Mouse (Mus musculus) forebrain, embryonic 14.5 days (tissue): ENCODE measurements around the gene Tango2. TPM values are rescaled to one million over a fixed set of nuclear protein-coding genes. Genes with fewer than 3 reads are reported as not detected.

Experiments
- ATAC-seq: fragments of 200-750 bp; cut with Nextera tagmentation; 2 replicates; pipeline ENCODE4 v1.8.0; 2017; ENCODE audit warnings: mild to moderate bottlenecking, moderate library complexity
- DNase-seq: peaks from one replicate; pipeline ENCODE4 v3.0.0-alpha.2; 2015; ENCODE audit warnings: low spot score
- H3K27ac ChIP-seq: fragments of 300-500 bp; sonication (generic); 2 replicates; pipeline ENCODE4 v1.5.1; 2014; ENCODE audit warnings: low read depth, mild to moderate bottlenecking, control low read depth, low read length, moderate library complexity
- H3K27me3 ChIP-seq: fragments of 300-500 bp; sonication (generic); replicated peaks from 2 replicates; pipeline ENCODE4 v1.6.1; 2014; ENCODE audit warnings: low read length, control low read depth, mixed read lengths; ENCODE audit not compliant: control insufficient read depth, insufficient read depth
- H3K36me3 ChIP-seq: fragments of 300-500 bp; sonication (generic); 2 replicates; pipeline ENCODE4 v1.6.1; 2014; ENCODE audit warnings: low read length, control low read depth; ENCODE audit not compliant: control insufficient read depth, insufficient read depth
- H3K4me1 ChIP-seq: fragments of 300-500 bp; sonication (generic); 2 replicates; pipeline ENCODE4 v1.6.1; 2014; ENCODE audit warnings: antibody characterized with exemption, low read length, control low read depth; ENCODE audit not compliant: control insufficient read depth, insufficient read depth
- H3K4me2 ChIP-seq: fragments of 300-500 bp; sonication (generic); 2 replicates; pipeline ENCODE4 v1.6.1; 2014; ENCODE audit warnings: mild to moderate bottlenecking, control low read depth, low read length
- H3K4me3 ChIP-seq: fragments of 300-500 bp; sonication (generic); 2 replicates; pipeline ENCODE4 v1.5.1; 2014; ENCODE audit warnings: low read depth, low read length, control low read depth
- H3K9ac ChIP-seq: fragments of 300-500 bp; sonication (generic); 2 replicates; pipeline ENCODE4 v1.6.1; 2014; ENCODE audit warnings: mild to moderate bottlenecking, low read length, control low read depth, moderate library complexity
- H3K9me3 ChIP-seq: fragments of 300-500 bp; sonication (generic); replicated peaks from 2 replicates; pipeline ENCODE4 v1.6.1; 2016; ENCODE audit warnings: low read length, control low read depth, mixed read lengths; ENCODE audit not compliant: control insufficient read depth
- WGBS: fragments of 180-500 bp; shearing (Covaris S2); extraction: QIAGEN DNeasy Blood & Tissue Kit; methylation state at CpG from one replicate; pipeline ENCODE4 v1.1.7; 2014; 5-methylcytosine and 5-hydroxymethylcytosine counted together
- polyA plus RNA-seq: library from polyadenylated mRNA; unstranded; fragments of >200 nt; fragmentation: Nextera tagmentation; extraction: Ambion mirVana; gene quantifications from 2 replicates; pipeline ENCODE4 v1.2.1, GENCODE M21; 2014

Tango2 gene
- polyA plus RNA-seq, 1 experiment from 2014 or later: 78.7 TPM

DNA sequence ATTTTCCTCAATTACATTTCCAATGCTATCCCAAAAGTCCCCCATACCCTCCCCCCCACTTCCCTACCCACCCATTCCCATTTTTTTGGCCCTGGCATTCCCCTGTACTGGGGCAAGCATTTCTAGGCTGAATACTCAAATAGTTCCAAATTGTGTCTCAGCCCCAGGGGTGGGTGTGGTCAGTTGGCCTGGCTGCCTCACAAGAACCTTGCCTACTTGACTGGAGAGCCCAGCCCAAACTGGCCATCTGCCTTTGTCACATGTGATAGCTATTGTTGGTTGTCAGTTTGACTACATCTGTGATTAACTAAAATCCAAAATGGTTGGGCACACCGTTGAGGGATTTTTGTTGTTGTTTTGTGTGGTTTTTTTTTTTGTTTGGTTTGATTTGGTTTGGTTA, 9.1 kb upstream of the Tango2 start:
- no peak for ATAC-seq
- no peak overlapping the region for H3K4me3 ChIP-seq
- H3K27ac ChIP-seq: no peak overlapping the region
- 92% methylated on average over 1 of the region's 1 CpGs for WGBS
- H3K36me3 ChIP-seq: peaks cover 5% of the 10 kb centered on the region; the same call in 1 of the 2 replicates
- H3K4me2 ChIP-seq: no peak overlapping the region
- no peak for DNase-seq
- H3K4me1 ChIP-seq: no peaks in the 10 kb centered on the region
- no peaks in the 10 kb centered on the region for H3K27me3 ChIP-seq
- no peaks in the 10 kb centered on the region for H3K9me3 ChIP-seq
- no peak overlapping the region for H3K9ac ChIP-seq

DNA sequence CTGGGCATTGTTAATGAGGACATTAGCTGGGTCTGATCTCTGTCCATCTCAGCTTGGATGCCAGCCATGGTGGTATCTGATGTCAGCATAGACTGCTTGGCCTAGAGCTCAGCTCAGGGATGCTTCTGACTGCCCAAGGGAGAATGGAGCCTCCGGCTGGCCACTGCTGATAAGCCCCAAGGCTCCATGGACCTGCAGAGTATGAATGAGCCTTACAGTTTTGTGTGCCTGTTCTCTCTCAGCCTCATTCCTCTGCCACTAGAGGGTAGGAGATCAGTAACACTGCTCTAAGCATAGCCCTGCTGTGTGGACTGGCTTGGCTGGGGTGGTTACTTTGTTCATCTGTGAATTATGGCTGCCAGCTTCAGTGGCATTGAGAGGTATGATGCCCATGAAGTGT, 5.2 kb upstream of the Tango2 start:
- H3K36me3 ChIP-seq: peaks cover 5% of the 10 kb centered on the region; the same call in 1 of the 2 replicates
- peaks cover 11% of the 10 kb centered on the region for H3K4me1 ChIP-seq
- no peak overlapping the region for H3K4me3 ChIP-seq
- no peak overlapping the region for H3K9ac ChIP-seq
- WGBS: 87% methylated on average over 1 of the region's 1 CpGs
- ATAC-seq: no peak
- H3K4me2 ChIP-seq: no peak overlapping the region
- H3K27ac ChIP-seq: no peak overlapping the region
- no peaks in the 10 kb centered on the region for H3K9me3 ChIP-seq
- H3K27me3 ChIP-seq: no peaks in the 10 kb centered on the region
- no peak for DNase-seq

GRCm38 (mm10) chr16:18351313-18352055, 3.6 kb upstream of the Tango2 start:
- Histone ChIP-seq H3K4me1 (peaks cover 14% of the 10 kb centered on the region), H3K36me3 (peaks cover 5% of the 10 kb centered on the region; the same call in 1 of the 2 replicates), H3K27ac (no peak overlapping the region), H3K4me3 (no peak overlapping the region), H3K9me3 (no peaks in the 10 kb centered on the region), H3K4me2 (no peak overlapping the region), H3K27me3 (no peaks in the 10 kb centered on the region), H3K9ac (no peak overlapping the region)
- peak; percentile 47 for DNase-seq
- WGBS: 48% methylated on average over 5 of the region's 5 CpGs
- no peak for ATAC-seq

DNA sequence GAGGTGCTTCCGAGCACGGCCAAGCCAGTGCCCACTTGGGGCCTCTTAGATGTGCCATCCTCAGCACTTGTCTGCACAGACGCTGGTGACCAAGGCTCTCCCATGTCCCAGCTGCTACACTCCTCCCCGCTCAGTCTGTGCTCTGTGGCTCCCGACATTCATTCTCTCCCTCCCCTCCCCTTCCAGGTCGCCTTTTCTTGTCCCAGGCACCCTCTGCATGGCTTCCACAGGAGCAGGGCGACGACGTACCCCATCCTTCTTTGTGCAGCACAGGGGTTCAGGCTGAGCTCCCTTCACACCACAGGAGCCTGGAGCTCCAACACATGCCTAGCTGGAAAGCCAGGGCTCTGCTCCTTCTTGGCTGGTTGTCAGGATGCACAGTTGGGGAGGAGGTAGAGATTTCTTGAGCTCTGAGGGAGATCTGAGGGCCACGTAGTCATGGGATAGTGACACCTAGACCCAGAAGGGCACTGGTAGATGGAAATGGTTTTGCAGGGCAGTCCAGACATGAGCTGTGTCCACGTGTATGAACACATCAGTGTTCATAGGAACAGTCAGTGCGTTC, 1.9 kb upstream of the Tango2 start:
- Histone ChIP-seq H3K4me1 (peaks cover 14% of the 10 kb centered on the region), H3K4me3 (no peak overlapping the region), H3K4me2 (peak overlapping the region; percentile 79), H3K27me3 (no peaks in the 10 kb centered on the region), H3K9ac (peak overlapping the region; percentile 83; the same call in 1 of the 2 replicates), H3K27ac (no peak overlapping the region), H3K36me3 (peaks cover 5% of the 10 kb centered on the region; the same call in 1 of the 2 replicates), H3K9me3 (no peaks in the 10 kb centered on the region)
- DNase-seq (no peak), ATAC-seq (no peak)
- 71% methylated on average over 12 of the region's 12 CpGs for WGBS

GRCm38 (mm10) chr16:18348601-18349175, 785 bp upstream of the Tango2 start:
- Histone ChIP-seq H3K36me3 (no peaks in the 10 kb centered on the region), H3K27me3 (no peaks in the 10 kb centered on the region), H3K27ac (no peak overlapping the region; the same call in 1 of the 2 replicates), H3K9me3 (no peaks in the 10 kb centered on the region), H3K4me2 (peak overlapping the region; percentile 79), H3K4me1 (peaks cover 20% of the 10 kb centered on the region), H3K9ac (peak overlapping the region; percentile 83), H3K4me3 (peak overlapping the region; percentile 89)
- WGBS: under 1% methylated on average over 28 of the region's 28 CpGs
- ATAC-seq (no peak; the same call in 1 of the 2 replicates), DNase-seq (peak; percentile 49)

DNA sequence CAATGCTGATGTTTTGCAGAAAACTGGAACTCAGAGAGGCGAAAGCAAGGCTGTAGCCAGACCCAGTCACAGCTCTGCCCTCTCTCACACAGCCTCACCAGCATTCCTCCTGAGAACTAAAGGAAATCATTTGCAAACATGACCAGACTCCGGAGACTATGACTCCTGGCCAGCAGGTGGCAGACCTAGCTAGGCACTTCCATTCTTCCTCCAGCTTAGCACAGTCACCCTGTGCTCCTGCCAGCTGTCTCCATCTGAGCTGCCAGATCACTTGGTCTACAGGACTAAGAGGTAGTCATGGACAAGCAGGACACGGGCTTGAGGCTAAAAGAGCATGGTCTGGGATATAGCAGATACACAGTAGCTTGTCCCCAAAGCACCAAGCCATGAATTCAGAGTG, 2.7 kb downstream of the Tango2 start:
- DNase-seq (peak; percentile 94), ATAC-seq (peak; percentile 23)
- H3K9ac ChIP-seq: no peak overlapping the region
- H3K27me3 ChIP-seq: no peaks in the 10 kb centered on the region
- H3K4me2 ChIP-seq: no peak overlapping the region
- H3K36me3 ChIP-seq: no peaks in the 10 kb centered on the region
- no peak overlapping the region for H3K4me3 ChIP-seq
- no peaks in the 10 kb centered on the region for H3K9me3 ChIP-seq
- peaks cover 28% of the 10 kb centered on the region for H3K4me1 ChIP-seq
- no peak overlapping the region for H3K27ac ChIP-seq
- 5% methylated on average over 3 of the region's 3 CpGs for WGBS

DNA sequence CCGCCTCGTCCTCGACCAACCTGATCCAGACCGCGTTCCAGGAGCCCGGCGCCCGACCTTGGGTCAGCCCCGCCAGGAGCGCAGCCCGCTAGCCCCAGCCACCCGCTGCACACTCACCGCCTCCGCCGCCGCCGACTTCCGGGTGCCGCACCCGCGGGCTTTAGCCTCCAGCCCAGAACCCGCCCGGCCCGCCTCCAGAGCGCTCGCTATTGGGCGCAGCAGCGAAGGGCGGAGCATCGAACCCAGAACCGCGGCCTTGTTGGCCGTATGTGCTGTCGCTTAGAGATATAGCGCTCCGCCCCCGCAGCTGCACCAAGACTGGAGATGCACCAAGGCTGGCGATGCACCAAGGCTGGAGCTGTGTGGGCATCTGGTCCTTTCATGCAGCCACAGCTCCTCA, 4.1 kb downstream of the Tango2 start:
- WGBS: 0% methylated on average over 38 of the region's 38 CpGs
- Histone ChIP-seq H3K4me3 (peak overlapping the region; percentile 50), H3K9me3 (no peaks in the 10 kb centered on the region), H3K4me2 (peak overlapping the region; percentile 67), H3K27me3 (no peaks in the 10 kb centered on the region), H3K27ac (peak overlapping the region; percentile 61; the same call in 1 of the 2 replicates), H3K36me3 (no peaks in the 10 kb centered on the region), H3K9ac (peak overlapping the region; percentile 65), H3K4me1 (peaks cover 17% of the 10 kb centered on the region)
- DNase-seq (peak; percentile 98), ATAC-seq (peak; percentile 94)

- Histone ChIP-seq H3K27ac (no peak overlapping the region), H3K9me3 (no peaks in the 10 kb centered on the region), H3K27me3 (no peaks in the 10 kb centered on the region), H3K4me3 (peak overlapping the region; percentile 50), H3K36me3 (0 out of 2 replicates have a peak, but pooled peaks cover 5% of the 10 kb centered on the region), H3K4me2 (peak overlapping the region; percentile 67), H3K9ac (peak overlapping the region; percentile 65), H3K4me1 (peaks cover 17% of the 10 kb centered on the region)
- WGBS: 44% methylated on average over 9 of the region's 9 CpGs
- 0 out of 2 replicates have a peak, but pooled peaks have one; percentile 2 for ATAC-seq
- DNase-seq: no peak
Measured at GRCm38 (mm10) chr16:18342650-18343570, 5.0 kb downstream of the Tango2 start.
